Mouse (Mus musculus): ENCODE results near the gene Zcchc3. TPM values are rescaled to one million over a fixed set of nuclear protein-coding genes. Genes with fewer than 3 reads are reported as not detected.

The Zcchc3 gene
- polyA plus RNA-seq, 1 experiment: not detected

DNA sequence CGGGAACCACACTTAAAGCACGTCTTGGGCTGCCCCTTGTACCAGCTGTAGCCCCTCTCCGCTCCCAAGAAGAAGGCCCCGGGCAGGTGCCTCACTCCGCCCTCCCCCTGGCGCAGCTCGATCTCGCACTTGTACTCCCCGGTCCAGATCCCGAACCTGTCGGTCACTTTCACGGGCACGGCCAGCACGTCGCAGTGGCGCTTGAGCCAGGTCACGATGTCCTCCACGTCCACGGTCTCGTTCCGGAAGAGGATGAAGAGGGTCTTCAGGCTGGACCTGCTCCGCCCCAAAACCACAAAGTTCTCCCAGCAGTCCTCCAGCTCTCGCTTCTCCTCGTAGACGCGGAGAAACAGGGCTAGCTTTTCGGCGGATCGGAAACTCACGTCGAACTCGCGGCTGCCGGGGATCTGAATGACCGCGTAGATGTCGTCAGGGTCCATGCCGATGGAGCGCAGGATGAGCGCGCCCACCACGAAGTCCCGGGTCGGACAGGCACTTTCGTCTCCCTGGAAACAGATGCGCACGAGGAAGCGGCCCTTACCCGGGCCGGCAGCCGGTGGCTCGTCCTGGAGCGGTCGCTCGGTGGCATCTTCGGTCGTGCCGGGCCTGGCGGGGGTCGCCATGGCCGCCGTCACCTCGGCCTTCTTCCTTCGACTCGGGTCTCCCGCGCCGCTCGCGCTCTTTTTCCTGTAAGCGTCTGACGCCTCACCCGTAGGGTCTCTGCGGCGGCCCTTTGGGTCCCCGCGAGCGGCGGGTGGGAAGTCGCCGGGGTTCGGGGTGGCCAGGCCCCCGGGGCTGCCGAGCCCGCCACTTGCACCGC lies 852 bp downstream of the Zcchc3 start:
- Histone ChIP-seq H3K79me3 (ENCODE audit: low read depth) (no peaks in the 10 kb centered on the region), H3K27me3 (ENCODE audit: control insufficient read depth, insufficient read depth, insufficient read length) (peaks cover 3% of the 10 kb centered on the region), H3K4me3 (ENCODE audit: insufficient read depth, poor library complexity, severe bottlenecking) (no peak overlapping the region), H3K36me3 (ENCODE audit: control insufficient read depth, insufficient read depth) (no peaks in the 10 kb centered on the region), H3K79me2 (ENCODE audit: control insufficient read depth, insufficient read depth) (no peaks in the 10 kb centered on the region), H3ac (ENCODE audit: control insufficient read depth, insufficient read length, low read depth) (no peak overlapping the region)
- no peak for TF ChIP-seq CTCF (IDR thresholded peaks at IDR 0.05; ENCODE audit: control insufficient read depth, insufficient read depth, insufficient read length)
- TF ChIP-seq CEBPB (IDR thresholded peaks at IDR 0.05; ENCODE audit: low read depth): no peak
- TF ChIP-seq MAX (IDR thresholded peaks at IDR 0.05): no peak
- no peak for TF ChIP-seq MYOG (IDR thresholded peaks at IDR 0.05; ENCODE audit: control insufficient read depth, extremely low read depth, insufficient read length)
- no peak for TF ChIP-seq USF1 (IDR thresholded peaks at IDR 0.05; ENCODE audit: low read depth)
- no peak for TF ChIP-seq MYOD1 (IDR thresholded peaks at IDR 0.05; ENCODE audit: control insufficient read depth, insufficient read length, low read depth)
- no peak for TF ChIP-seq FOSL1 (IDR thresholded peaks at IDR 0.05; ENCODE audit: insufficient read depth, low read length, poor library complexity, severe bottlenecking)

DNA sequence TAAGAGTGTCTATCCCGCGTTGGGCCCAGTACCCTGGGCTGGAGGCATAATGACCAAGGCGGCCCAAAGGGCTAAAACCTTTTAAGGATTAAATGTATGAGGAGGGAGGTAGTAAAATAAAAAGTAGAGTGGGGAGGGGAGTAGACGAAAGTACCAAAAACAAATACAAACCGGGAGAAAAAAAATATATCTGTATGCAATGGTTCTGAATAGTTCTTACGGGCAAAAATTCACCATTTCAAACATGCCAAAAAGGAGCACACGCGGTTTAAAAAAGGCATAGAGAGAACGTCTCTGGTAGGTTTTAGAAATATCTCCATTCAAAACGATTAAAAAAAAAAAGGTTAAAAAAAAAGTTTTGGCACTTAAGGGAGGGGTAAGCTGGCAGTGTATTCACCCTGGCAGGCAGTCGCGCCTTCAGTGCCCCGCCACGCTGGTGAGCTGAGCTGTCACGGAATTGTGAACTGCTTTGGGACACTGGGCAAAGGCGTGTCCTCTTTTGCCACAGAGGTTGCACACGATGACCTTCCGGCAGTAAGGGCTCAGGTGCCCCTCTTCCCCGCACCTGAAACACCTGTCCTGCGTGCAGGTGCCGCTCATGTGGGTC lies 1.6 kb downstream of the Zcchc3 start:
- Histone ChIP-seq H3K4me3 (ENCODE audit: insufficient read depth, poor library complexity, severe bottlenecking) (no peak overlapping the region), H3K36me3 (ENCODE audit: control insufficient read depth, insufficient read depth) (no peaks in the 10 kb centered on the region), H3K79me3 (ENCODE audit: low read depth) (no peaks in the 10 kb centered on the region), H3K79me2 (ENCODE audit: control insufficient read depth, insufficient read depth) (no peaks in the 10 kb centered on the region), H3ac (ENCODE audit: control insufficient read depth, insufficient read length, low read depth) (no peak overlapping the region), H3K27me3 (ENCODE audit: control insufficient read depth, insufficient read depth, insufficient read length) (peaks cover 3% of the 10 kb centered on the region)
- no peak for TF ChIP-seq MYOD1 (IDR thresholded peaks at IDR 0.05; ENCODE audit: control insufficient read depth, insufficient read length, low read depth)
- TF ChIP-seq CEBPB (IDR thresholded peaks at IDR 0.05; ENCODE audit: low read depth): no peak
- TF ChIP-seq MYOG (IDR thresholded peaks at IDR 0.05; ENCODE audit: control insufficient read depth, extremely low read depth, insufficient read length): no peak
- TF ChIP-seq USF1 (IDR thresholded peaks at IDR 0.05; ENCODE audit: low read depth): no peak
- no peak for TF ChIP-seq CTCF (IDR thresholded peaks at IDR 0.05; ENCODE audit: control insufficient read depth, insufficient read depth, insufficient read length)
- no peak for TF ChIP-seq FOSL1 (IDR thresholded peaks at IDR 0.05; ENCODE audit: insufficient read depth, low read length, poor library complexity, severe bottlenecking)
- TF ChIP-seq MAX (IDR thresholded peaks at IDR 0.05): no peak

- H3K4me3 ChIP-seq (ENCODE audit: insufficient read depth, poor library complexity, severe bottlenecking): no peak overlapping the region
- H3K27me3 ChIP-seq (ENCODE audit: control insufficient read depth, insufficient read depth, insufficient read length): peaks cover 3% of the 10 kb centered on the region
- TF ChIP-seq MAX (IDR thresholded peaks at IDR 0.05) (no peak), MYOG (IDR thresholded peaks at IDR 0.05; ENCODE audit: control insufficient read depth, extremely low read depth, insufficient read length) (no peak), CEBPB (IDR thresholded peaks at IDR 0.05; ENCODE audit: low read depth) (no peak), USF1 (IDR thresholded peaks at IDR 0.05; ENCODE audit: low read depth) (no peak), FOSL1 (IDR thresholded peaks at IDR 0.05; ENCODE audit: insufficient read depth, low read length, poor library complexity, severe bottlenecking) (no peak), CTCF (IDR thresholded peaks at IDR 0.05; ENCODE audit: control insufficient read depth, insufficient read depth, insufficient read length) (no peak), MYOD1 (IDR thresholded peaks at IDR 0.05; ENCODE audit: control insufficient read depth, insufficient read length, low read depth) (no peak)
- H3K79me3 ChIP-seq (ENCODE audit: low read depth): no peaks in the 10 kb centered on the region
- no peak overlapping the region for H3ac ChIP-seq (ENCODE audit: control insufficient read depth, insufficient read length, low read depth)
- H3K79me2 ChIP-seq (ENCODE audit: control insufficient read depth, insufficient read depth): no peaks in the 10 kb centered on the region
- H3K36me3 ChIP-seq (ENCODE audit: control insufficient read depth, insufficient read depth): no peaks in the 10 kb centered on the region
Observed at GRCm38 (mm10) chr2:152412526-152413157, 2.2 kb downstream of the Zcchc3 start.

DNA sequence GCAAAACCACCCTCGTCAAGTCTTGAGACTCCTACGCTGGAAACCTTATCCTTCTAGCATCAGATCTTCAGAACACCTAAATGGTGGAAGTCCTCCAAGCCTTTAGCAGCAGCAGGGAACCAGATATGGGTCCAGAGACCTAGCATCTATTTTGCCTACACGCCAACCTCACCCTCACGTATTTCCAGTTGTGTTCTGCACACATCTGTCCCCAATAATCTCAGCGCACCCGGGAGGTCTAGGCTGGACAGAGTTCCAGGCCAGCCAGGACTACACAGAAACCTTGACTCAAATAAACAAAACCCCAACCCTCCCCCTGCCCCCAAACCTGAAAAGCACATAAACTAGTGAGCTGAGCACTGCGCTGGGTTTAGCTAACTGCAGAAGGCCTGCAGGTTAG lies 3.4 kb downstream of the Zcchc3 start:
- Histone ChIP-seq H3K79me2 (ENCODE audit: control insufficient read depth, insufficient read depth) (no peaks in the 10 kb centered on the region), H3K36me3 (ENCODE audit: control insufficient read depth, insufficient read depth) (no peaks in the 10 kb centered on the region), H3K4me3 (ENCODE audit: insufficient read depth, poor library complexity, severe bottlenecking) (no peak overlapping the region), H3ac (ENCODE audit: control insufficient read depth, insufficient read length, low read depth) (no peak overlapping the region), H3K27me3 (ENCODE audit: control insufficient read depth, insufficient read depth, insufficient read length) (peaks cover 3% of the 10 kb centered on the region), H3K79me3 (ENCODE audit: low read depth) (no peaks in the 10 kb centered on the region)
- no peak for TF ChIP-seq MYOG (IDR thresholded peaks at IDR 0.05; ENCODE audit: control insufficient read depth, extremely low read depth, insufficient read length)
- no peak for TF ChIP-seq FOSL1 (IDR thresholded peaks at IDR 0.05; ENCODE audit: insufficient read depth, low read length, poor library complexity, severe bottlenecking)
- no peak for TF ChIP-seq USF1 (IDR thresholded peaks at IDR 0.05; ENCODE audit: low read depth)
- no peak for TF ChIP-seq MAX (IDR thresholded peaks at IDR 0.05)
- TF ChIP-seq CTCF (IDR thresholded peaks at IDR 0.05; ENCODE audit: control insufficient read depth, insufficient read depth, insufficient read length): no peak
- TF ChIP-seq CEBPB (IDR thresholded peaks at IDR 0.05; ENCODE audit: low read depth): no peak
- TF ChIP-seq MYOD1 (IDR thresholded peaks at IDR 0.05; ENCODE audit: control insufficient read depth, insufficient read length, low read depth): no peak

DNA sequence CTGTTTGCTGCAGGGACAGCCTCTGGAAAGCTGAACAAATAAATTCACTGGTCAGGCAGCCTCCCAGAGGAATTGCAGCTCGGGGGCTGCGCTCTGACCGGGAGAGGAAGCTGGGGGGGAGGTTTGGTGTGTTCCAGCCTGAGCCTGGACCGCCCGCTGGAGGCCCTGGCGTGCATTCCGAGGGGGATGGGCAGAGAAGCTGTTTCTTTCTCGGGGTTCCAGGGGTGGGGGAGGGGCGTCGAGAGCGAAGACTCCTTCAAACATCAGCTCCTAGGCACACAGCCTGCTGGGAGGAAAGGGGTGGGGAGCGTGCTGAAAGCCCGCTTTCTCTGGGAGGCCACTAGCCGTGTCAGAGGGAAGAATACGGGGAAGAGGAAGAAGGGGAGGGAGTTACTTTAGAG lies 3.9 kb downstream of the Zcchc3 start:
- Histone ChIP-seq H3K36me3 (ENCODE audit: control insufficient read depth, insufficient read depth) (no peaks in the 10 kb centered on the region), H3ac (ENCODE audit: control insufficient read depth, insufficient read length, low read depth) (no peak overlapping the region), H3K79me3 (ENCODE audit: low read depth) (no peaks in the 10 kb centered on the region), H3K4me3 (ENCODE audit: insufficient read depth, poor library complexity, severe bottlenecking) (no peak overlapping the region), H3K79me2 (ENCODE audit: control insufficient read depth, insufficient read depth) (no peaks in the 10 kb centered on the region), H3K27me3 (ENCODE audit: control insufficient read depth, insufficient read depth, insufficient read length) (peaks cover 3% of the 10 kb centered on the region)
- TF ChIP-seq CEBPB (IDR thresholded peaks at IDR 0.05; ENCODE audit: low read depth) (no peak), USF1 (IDR thresholded peaks at IDR 0.05; ENCODE audit: low read depth) (no peak), MYOG (IDR thresholded peaks at IDR 0.05; ENCODE audit: control insufficient read depth, extremely low read depth, insufficient read length) (no peak), CTCF (IDR thresholded peaks at IDR 0.05; ENCODE audit: control insufficient read depth, insufficient read depth, insufficient read length) (no peak), MYOD1 (IDR thresholded peaks at IDR 0.05; ENCODE audit: control insufficient read depth, insufficient read length, low read depth) (no peak), MAX (IDR thresholded peaks at IDR 0.05) (no peak), FOSL1 (IDR thresholded peaks at IDR 0.05; ENCODE audit: insufficient read depth, low read length, poor library complexity, severe bottlenecking) (no peak)
